Mouse (Mus musculus) liver, embryonic 14.5 days (tissue): ENCODE measurements at regions not wholly inside any gene's neighbourhood (a gene's known extent, or its start where the extent isn't known, plus 50 kb on each side); places are given as distances from the start of the nearest gene placed in this dataset.

Experiments
- ATAC-seq: fragments of 200-750 bp; cut with Nextera tagmentation; 2 replicates; pipeline ENCODE4 v1.8.0; 2017; ENCODE audit warnings: moderate number of reproducible peaks, mild to moderate bottlenecking, moderate library complexity; ENCODE audit not compliant: insufficient read depth
- DNase-seq, 3 experiments: peaks; one replicate each; pipeline ENCODE4 v3.0.0-alpha.2; 2012 to 2013; ENCODE audit warnings: low read depth in 3 of 3, low spot score in 3 of 3
- H3K27ac ChIP-seq: fragments of 300-500 bp; sonication (generic); 2 replicates; pipeline ENCODE4 v1.5.1; 2014; ENCODE audit warnings: moderate library complexity, mild to moderate bottlenecking, control low read depth, inconsistent platforms
- H3K27me3 ChIP-seq: fragments of 300-500 bp; sonication (generic); 2 replicates; pipeline ENCODE4 v1.6.1; 2014; ENCODE audit warnings: mild to moderate bottlenecking, low read length, moderate library complexity; ENCODE audit not compliant: control insufficient read depth, insufficient read depth
- H3K36me3 ChIP-seq: fragments of 300-500 bp; sonication (generic); replicated peaks from 2 replicates; pipeline ENCODE4 v1.6.1; 2014; ENCODE audit warnings: low read depth; ENCODE audit not compliant: control insufficient read depth, insufficient read depth
- H3K4me1 ChIP-seq, 2 experiments: fragments of 200-500 bp in 1 of 2; fragments of 300-500 bp in 1 of 2; sonication (generic) in 1 of 2; replicated peaks; 2 replicates each; pipeline ENCODE4 v1.6.1; 2012 to 2014; ENCODE audit warnings: antibody characterized with exemption in 1 of 2, inconsistent platforms in 1 of 2, low read length in 1 of 2; ENCODE audit not compliant: control insufficient read depth in 2 of 2, insufficient read depth in 2 of 2
- H3K4me2 ChIP-seq: fragments of 300-500 bp; sonication (generic); 2 replicates; pipeline ENCODE4 v1.6.1; 2014; ENCODE audit warnings: low read depth, mild to moderate bottlenecking, control low read depth, moderate library complexity
- H3K4me3 ChIP-seq, 2 experiments: fragments of 200-500 bp in 1 of 2; fragments of 300-500 bp in 1 of 2; sonication (generic) in 1 of 2; 2 replicates each; pipeline ENCODE4 v1.5.1; 2012 to 2014; ENCODE audit warnings: low read depth in 2 of 2, low read length in 2 of 2, mild to moderate bottlenecking in 2 of 2, control low read depth in 1 of 2, inconsistent platforms in 1 of 2, moderate library complexity in 1 of 2; ENCODE audit not compliant: insufficient read depth in 1 of 2
- H3K9ac ChIP-seq: fragments of 300-500 bp; sonication (generic); replicated peaks from 2 replicates; pipeline ENCODE4 v1.6.1; 2014; ENCODE audit warnings: mild to moderate bottlenecking, control low read depth, moderate library complexity
- H3K9me3 ChIP-seq: fragments of 300-500 bp; sonication (generic); 2 replicates; pipeline ENCODE4 v1.6.1; 2016; ENCODE audit warnings: low read length, mixed read lengths; ENCODE audit not compliant: control insufficient read depth
- CTCF ChIP-seq: IDR thresholded peaks from 2 replicates; pipeline ENCODE4 v1.5.1; 2016; ENCODE audit warnings: antibody characterized with exemption, low read depth, control low read depth
- EP300 ChIP-seq: IDR thresholded peaks from 2 replicates; pipeline ENCODE4 v1.6.1; 2016; ENCODE audit warnings: antibody characterized with exemption, low read depth
- WGBS: fragments of 180-500 bp; shearing (Covaris S2); extraction: QIAGEN DNeasy Blood & Tissue Kit; methylation state at CpG from one replicate; pipeline ENCODE4 v1.1.7; 2014; ENCODE audit not compliant: insufficient replicate concordance; 5-methylcytosine and 5-hydroxymethylcytosine counted together

DNA sequence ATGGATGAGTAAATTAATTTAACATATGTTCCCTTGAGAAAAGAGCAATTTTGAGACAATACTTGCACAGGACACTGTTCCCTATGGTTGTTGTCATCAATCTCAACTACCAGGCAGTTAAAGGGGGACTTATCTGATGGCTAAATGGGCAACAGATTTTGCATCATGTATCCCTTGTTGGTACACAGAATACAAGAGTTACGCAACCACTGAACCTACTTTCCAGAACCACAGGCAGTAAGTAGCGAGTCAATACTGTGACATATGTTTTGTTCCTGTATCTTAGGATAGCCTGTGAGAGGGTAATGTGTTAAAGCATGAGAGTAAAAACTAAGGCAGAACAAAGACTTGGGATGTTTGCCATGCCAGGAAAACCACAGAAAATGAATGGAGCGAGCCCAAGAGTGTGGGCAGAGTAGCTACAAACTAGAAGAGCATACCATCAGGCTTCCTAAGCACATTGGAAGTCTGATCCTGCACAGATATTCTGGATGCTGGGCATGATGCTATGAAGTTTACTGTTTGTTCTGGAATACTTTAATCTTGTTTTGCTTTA lies 830.3 kb upstream of the Lrrc4c start:
- H3K9ac ChIP-seq = no peak overlapping the region
- H3K4me2 ChIP-seq = no peak overlapping the region
- H3K27me3 ChIP-seq = no peaks in the 10 kb centered on the region
- no peak overlapping the region for H3K4me3 ChIP-seq
- no peak for TF ChIP-seq CTCF
- TF ChIP-seq EP300 = no peak
- no peak overlapping the region for H3K27ac ChIP-seq
- 52% methylated on average over 3 of the region's 3 CpGs for WGBS
- no peaks in the 10 kb centered on the region for H3K36me3 ChIP-seq
- H3K9me3 ChIP-seq = no peaks in the 10 kb centered on the region
- no peaks in the 10 kb centered on the region for H3K4me1 ChIP-seq
- DNase-seq (no peak), ATAC-seq (no peak)

DNA sequence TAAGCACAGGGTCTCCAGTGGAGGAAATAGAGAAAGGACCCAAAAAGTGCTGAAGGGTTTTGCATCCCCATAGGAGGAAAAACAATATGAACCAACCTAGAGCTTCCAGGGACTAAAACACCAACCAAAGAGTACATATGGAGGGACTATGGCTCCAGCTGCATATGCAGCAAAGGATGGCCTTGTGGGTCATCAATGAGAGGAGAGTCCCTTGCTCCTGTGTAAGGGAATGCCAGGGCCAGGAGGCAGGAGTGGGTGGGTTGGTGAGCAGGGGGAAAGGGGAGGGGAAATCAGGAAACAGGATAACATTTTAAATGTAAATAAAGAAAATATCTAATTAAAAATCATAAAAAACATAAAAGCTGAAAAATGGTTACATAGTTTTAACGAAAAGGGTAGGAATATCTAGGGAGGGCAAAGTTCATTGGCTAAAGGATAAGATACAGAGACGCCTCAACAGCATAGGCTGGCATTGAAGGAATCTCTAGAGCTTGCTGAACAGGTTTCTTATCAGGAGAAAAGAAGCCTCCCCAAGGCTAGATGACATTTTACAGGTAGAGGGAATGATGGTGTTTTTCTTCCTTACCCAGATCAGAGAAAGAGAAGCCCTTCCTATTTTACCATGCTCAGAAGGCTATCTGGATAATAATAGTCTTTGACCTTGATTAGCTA lies 823.8 kb upstream of the Lrrc4c start:
- ATAC-seq (no peak), DNase-seq (no peak)
- Histone ChIP-seq H3K9me3 (no peaks in the 10 kb centered on the region), H3K4me3 (no peak overlapping the region), H3K27ac (no peak overlapping the region), H3K4me2 (no peak overlapping the region), H3K9ac (no peak overlapping the region), H3K27me3 (no peaks in the 10 kb centered on the region), H3K36me3 (no peaks in the 10 kb centered on the region), H3K4me1 (no peaks in the 10 kb centered on the region)
- TF ChIP-seq EP300 = no peak
- no peak for TF ChIP-seq CTCF
- 58% methylated on average over 2 of the region's 2 CpGs for WGBS

DNA sequence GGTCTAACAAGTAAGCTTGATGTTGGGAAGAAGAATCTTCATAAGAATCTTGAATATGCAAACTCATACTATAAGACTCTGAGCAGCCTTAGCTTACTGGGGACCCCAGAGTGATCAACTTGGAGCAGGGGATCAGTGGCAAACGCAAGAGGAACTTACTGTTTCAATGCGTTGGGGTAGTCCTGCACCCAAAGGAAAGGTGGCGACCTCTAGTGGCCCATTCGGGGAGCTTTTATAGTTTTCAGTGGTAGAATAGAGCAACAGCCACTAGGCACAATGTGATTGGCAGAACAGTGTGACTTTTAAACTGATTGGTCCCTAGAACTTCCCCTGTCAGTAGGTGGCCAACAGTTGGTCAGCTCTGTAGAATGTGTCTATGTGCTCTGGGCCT lies 823.3 kb upstream of the Lrrc4c start:
- no peak overlapping the region for H3K4me3 ChIP-seq
- DNase-seq (no peak), ATAC-seq (no peak)
- H3K27ac ChIP-seq = no peak overlapping the region
- H3K9me3 ChIP-seq = no peaks in the 10 kb centered on the region
- H3K27me3 ChIP-seq = no peaks in the 10 kb centered on the region
- TF ChIP-seq EP300 (no peak), CTCF (peak; percentile 28)
- no peak overlapping the region for H3K9ac ChIP-seq
- no peaks in the 10 kb centered on the region for H3K4me1 ChIP-seq
- no peak overlapping the region for H3K4me2 ChIP-seq
- H3K36me3 ChIP-seq = no peaks in the 10 kb centered on the region
- 21% methylated on average over 4 of the region's 4 CpGs for WGBS

DNA sequence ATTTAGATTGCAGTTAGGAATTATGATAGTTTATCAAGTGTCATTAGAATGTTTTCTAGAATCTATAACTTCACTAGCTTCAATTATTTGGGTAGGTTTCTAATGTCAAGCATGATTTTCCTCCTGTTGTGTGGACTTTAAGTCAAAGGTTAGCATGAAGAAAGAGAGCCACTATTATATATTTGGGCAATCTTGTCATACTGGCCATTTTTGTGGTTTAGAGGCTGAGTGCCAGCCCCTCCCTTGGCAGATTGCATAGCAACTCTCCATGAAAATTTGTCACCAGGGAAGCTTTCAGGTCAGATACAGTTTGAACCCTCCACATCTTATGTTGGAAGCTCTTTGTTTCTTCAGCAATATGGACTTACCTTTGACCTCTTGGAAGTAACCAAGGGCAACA lies 806.7 kb upstream of the Lrrc4c start:
- no peak overlapping the region for H3K4me2 ChIP-seq
- no peaks in the 10 kb centered on the region for H3K27me3 ChIP-seq
- TF ChIP-seq EP300 = no peak
- no peak for TF ChIP-seq CTCF
- ATAC-seq = no peak
- no peak for DNase-seq
- H3K27ac ChIP-seq = no peak overlapping the region
- H3K9me3 ChIP-seq = no peaks in the 10 kb centered on the region
- no peak overlapping the region for H3K9ac ChIP-seq
- H3K4me1 ChIP-seq = no peaks in the 10 kb centered on the region
- no peaks in the 10 kb centered on the region for H3K36me3 ChIP-seq
- H3K4me3 ChIP-seq = no peak overlapping the region

DNA sequence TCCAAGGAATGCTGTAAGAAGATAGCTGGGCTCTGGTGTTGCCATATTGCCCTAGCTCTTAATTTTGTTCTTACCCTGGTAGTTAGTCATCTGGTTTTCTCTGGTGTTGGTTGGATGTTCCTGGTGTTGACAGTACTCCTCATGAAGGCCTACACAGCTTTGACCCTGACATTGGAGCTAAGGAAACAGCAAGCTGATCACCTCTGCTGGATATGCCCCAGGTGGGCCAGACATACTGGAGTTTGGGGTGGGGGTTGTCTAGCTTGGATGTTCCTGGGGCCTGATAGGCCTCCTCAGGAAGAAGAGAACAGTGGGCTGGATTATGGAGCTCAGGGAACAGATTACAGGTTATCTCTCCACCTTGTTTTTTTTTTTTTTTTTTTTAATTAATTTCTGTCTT lies 796.3 kb upstream of the Lrrc4c start:
- ATAC-seq = no peak
- TF ChIP-seq CTCF = no peak
- no peak for TF ChIP-seq EP300

More for the DNA sequence above, 796.3 kb upstream of the Lrrc4c start:
- H3K9me3 ChIP-seq = no peaks in the 10 kb centered on the region
- no peaks in the 10 kb centered on the region for H3K4me1 ChIP-seq
- DNase-seq = no peak
- H3K27me3 ChIP-seq = no peaks in the 10 kb centered on the region
- no peak overlapping the region for H3K4me3 ChIP-seq
- no peak overlapping the region for H3K4me2 ChIP-seq
- no peak overlapping the region for H3K9ac ChIP-seq
- no peak overlapping the region for H3K27ac ChIP-seq
- H3K36me3 ChIP-seq = no peaks in the 10 kb centered on the region
